Mouse (Mus musculus): ENCODE measurements around the gene Col25a1. TPM values are rescaled to one million over a fixed set of nuclear protein-coding genes. Genes with fewer than 3 reads are reported as not detected.

The Col25a1 gene
- polyA plus RNA-seq (2015; fragmentation: Nextera tagmentation; extraction: Ambion mirVana), result 0.77 and 1.0 TPM in 2 replicates

- H3K36me3 ChIP-seq (ENCODE audit: control insufficient read depth, insufficient read depth), result no peaks in the 10 kb centered on the region
- 67% methylated on average over 8 of the region's 8 CpGs for WGBS (ENCODE audit: insufficient replicate concordance)
- no peaks in the 10 kb centered on the region for H3K4me1 ChIP-seq (ENCODE audit: control insufficient read depth, low read depth, low read length)
- ATAC-seq (ENCODE audit: low read depth), result no peak
- H3K27me3 ChIP-seq (ENCODE audit: control insufficient read depth, insufficient read depth, low read depth, low read length), result no peaks in the 10 kb centered on the region
- H3K27ac ChIP-seq (ENCODE audit: low read length), result no peak within 1 kb of the TSS
- no peaks in the 10 kb centered on the region for H3K9me3 ChIP-seq (replicated peaks; ENCODE audit: control insufficient read depth, low read length)
- H3K9ac ChIP-seq (ENCODE audit: low read depth, low read length), result no peak within 1 kb of the TSS
- H3K4me3 ChIP-seq (ENCODE audit: low read depth, low read length), result no peak within 1 kb of the TSS
- H3K4me2 ChIP-seq (ENCODE audit: low read depth, low read length), result no peak within 1 kb of the TSS
Observed at GRCm38 (mm10) chr3:130131201-130131600, at the start of gene Col25a1. Gene Col25a1 (plus strand): TSS chr3:130131501.

DNA sequence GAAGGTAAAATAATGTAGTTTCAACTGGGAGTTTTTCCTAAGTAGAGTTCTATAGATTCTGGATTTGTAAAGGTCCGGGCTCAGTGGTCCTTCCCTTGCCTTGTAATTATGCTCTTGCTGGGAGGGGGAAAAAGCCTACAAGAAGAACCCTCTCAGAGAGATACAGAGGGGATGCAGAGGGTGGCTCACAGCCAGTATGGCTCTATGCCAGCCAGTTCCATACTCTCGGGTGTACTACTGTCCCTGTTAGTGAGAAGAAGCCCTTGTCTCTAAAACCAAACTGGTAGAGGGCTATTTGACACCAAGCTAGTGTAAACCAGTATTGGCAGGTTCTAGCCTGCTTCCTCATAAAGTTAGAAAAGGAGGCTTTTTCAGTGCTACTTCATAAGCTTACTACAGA is 48.0 kb upstream of the Col25a1 start:
- no peaks in the 10 kb centered on the region for H3K36me3 ChIP-seq (ENCODE audit: control insufficient read depth, insufficient read depth)
- no peak for ATAC-seq (ENCODE audit: low read depth)
- H3K4me1 ChIP-seq (ENCODE audit: control insufficient read depth, low read depth, low read length), result no peaks in the 10 kb centered on the region
- no peak overlapping the region for H3K4me3 ChIP-seq (ENCODE audit: low read depth, low read length)
- H3K9me3 ChIP-seq (replicated peaks; ENCODE audit: control insufficient read depth, low read length), result no peaks in the 10 kb centered on the region
- no peak overlapping the region for H3K4me2 ChIP-seq (ENCODE audit: low read depth, low read length)
- H3K27me3 ChIP-seq (ENCODE audit: control insufficient read depth, insufficient read depth, low read depth, low read length), result no peaks in the 10 kb centered on the region
- no peak overlapping the region for H3K27ac ChIP-seq (ENCODE audit: low read length)
- WGBS (ENCODE audit: insufficient replicate concordance), result 39% methylated on average over 2 of the region's 2 CpGs
- no peak overlapping the region for H3K9ac ChIP-seq (ENCODE audit: low read depth, low read length)

DNA sequence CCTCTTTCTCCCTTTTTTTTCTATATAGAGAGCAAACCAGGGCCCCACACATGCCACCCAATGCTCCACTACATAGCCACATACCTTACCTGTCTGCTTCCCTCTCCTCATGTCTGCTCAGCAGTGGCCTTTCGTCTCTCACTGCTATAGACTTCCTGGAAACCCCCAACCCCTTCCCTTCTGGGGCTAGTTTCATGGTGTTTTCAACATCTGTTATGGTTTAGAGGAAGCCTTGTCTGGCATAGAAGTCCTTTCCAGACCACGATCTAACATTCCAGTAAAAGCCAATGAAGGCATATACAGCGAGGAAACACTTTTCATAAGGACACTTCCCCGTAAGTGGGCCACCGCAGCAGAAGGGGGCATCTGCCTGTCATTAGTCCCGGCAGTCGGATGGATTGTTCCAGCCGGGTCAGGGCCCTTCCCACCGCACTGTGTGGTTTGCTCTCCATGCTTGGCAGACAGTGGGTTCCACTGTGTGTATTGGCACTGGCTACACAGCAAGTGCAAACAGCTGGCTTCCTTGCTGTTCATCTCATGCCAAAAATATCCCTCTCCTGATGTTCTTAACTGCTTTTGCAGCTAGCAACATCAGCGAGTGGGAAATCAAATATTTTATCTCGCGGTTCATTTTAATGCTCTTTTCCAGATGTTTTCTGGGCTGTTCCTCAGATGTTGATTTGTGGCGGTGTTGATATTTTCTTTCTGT is 44.8 kb upstream of the Col25a1 start:
- Histone ChIP-seq H3K36me3 (ENCODE audit: control insufficient read depth, insufficient read depth) (no peaks in the 10 kb centered on the region), H3K27me3 (ENCODE audit: control insufficient read depth, insufficient read depth, low read depth, low read length) (no peaks in the 10 kb centered on the region), H3K9ac (ENCODE audit: low read depth, low read length) (no peak overlapping the region), H3K4me1 (ENCODE audit: control insufficient read depth, low read depth, low read length) (no peaks in the 10 kb centered on the region), H3K4me3 (ENCODE audit: low read depth, low read length) (no peak overlapping the region), H3K27ac (ENCODE audit: low read length) (no peak overlapping the region), H3K9me3 (replicated peaks; ENCODE audit: control insufficient read depth, low read length) (no peaks in the 10 kb centered on the region), H3K4me2 (ENCODE audit: low read depth, low read length) (no peak overlapping the region)
- WGBS (ENCODE audit: insufficient replicate concordance), result 65% methylated on average over 13 of the region's 13 CpGs
- no peak for ATAC-seq (ENCODE audit: low read depth)

- no peak for ATAC-seq (ENCODE audit: low read depth)
- no peaks in the 10 kb centered on the region for H3K4me1 ChIP-seq (ENCODE audit: control insufficient read depth, low read depth, low read length)
- no peak overlapping the region for H3K4me2 ChIP-seq (ENCODE audit: low read depth, low read length)
- H3K9me3 ChIP-seq (replicated peaks; ENCODE audit: control insufficient read depth, low read length), result no peaks in the 10 kb centered on the region
- no peaks in the 10 kb centered on the region for H3K27me3 ChIP-seq (ENCODE audit: control insufficient read depth, insufficient read depth, low read depth, low read length)
- H3K4me3 ChIP-seq (ENCODE audit: low read depth, low read length), result no peak overlapping the region
- H3K9ac ChIP-seq (ENCODE audit: low read depth, low read length), result no peak overlapping the region
- no peak overlapping the region for H3K27ac ChIP-seq (ENCODE audit: low read length)
- no peaks in the 10 kb centered on the region for H3K36me3 ChIP-seq (ENCODE audit: control insufficient read depth, insufficient read depth)
- WGBS (ENCODE audit: insufficient replicate concordance), result 58% methylated on average over 9 of the region's 9 CpGs
Observed at GRCm38 (mm10) chr3:130087466-130087865, 43.8 kb upstream of the Col25a1 start.

- no peak overlapping the region for H3K4me3 ChIP-seq (ENCODE audit: low read depth, low read length)
- no peak overlapping the region for H3K4me2 ChIP-seq (ENCODE audit: low read depth, low read length)
- no peak overlapping the region for H3K27ac ChIP-seq (ENCODE audit: low read length)
- no peaks in the 10 kb centered on the region for H3K27me3 ChIP-seq (ENCODE audit: control insufficient read depth, insufficient read depth, low read depth, low read length)
- H3K9ac ChIP-seq (ENCODE audit: low read depth, low read length), result no peak overlapping the region
- ATAC-seq (ENCODE audit: low read depth), result no peak
- WGBS (ENCODE audit: insufficient replicate concordance), result 68% methylated on average over 9 of the region's 9 CpGs
- H3K36me3 ChIP-seq (ENCODE audit: control insufficient read depth, insufficient read depth), result no peaks in the 10 kb centered on the region
- no peaks in the 10 kb centered on the region for H3K9me3 ChIP-seq (replicated peaks; ENCODE audit: control insufficient read depth, low read length)
- no peaks in the 10 kb centered on the region for H3K4me1 ChIP-seq (ENCODE audit: control insufficient read depth, low read depth, low read length)
Observed at GRCm38 (mm10) chr3:130088654-130089053, 42.6 kb upstream of the Col25a1 start.

GRCm38 (mm10) chr3:130090460-130090859 is 40.8 kb upstream of the Col25a1 start:
- no peak overlapping the region for H3K4me2 ChIP-seq (ENCODE audit: low read depth, low read length)
- no peaks in the 10 kb centered on the region for H3K4me1 ChIP-seq (ENCODE audit: control insufficient read depth, low read depth, low read length)
- H3K36me3 ChIP-seq (ENCODE audit: control insufficient read depth, insufficient read depth), result no peaks in the 10 kb centered on the region
- no peak for ATAC-seq (ENCODE audit: low read depth)
- no peaks in the 10 kb centered on the region for H3K27me3 ChIP-seq (ENCODE audit: control insufficient read depth, insufficient read depth, low read depth, low read length)
- H3K27ac ChIP-seq (ENCODE audit: low read length), result no peak overlapping the region
- no peak overlapping the region for H3K4me3 ChIP-seq (ENCODE audit: low read depth, low read length)
- H3K9me3 ChIP-seq (replicated peaks; ENCODE audit: control insufficient read depth, low read length), result no peaks in the 10 kb centered on the region
- no peak overlapping the region for H3K9ac ChIP-seq (ENCODE audit: low read depth, low read length)
- WGBS (ENCODE audit: insufficient replicate concordance), result 70% methylated on average over 9 of the region's 9 CpGs

GRCm38 (mm10) chr3:130094125-130094704 is 37.1 kb upstream of the Col25a1 start:
- WGBS (ENCODE audit: insufficient replicate concordance), result 59% methylated on average over 5 of the region's 5 CpGs

DNA sequence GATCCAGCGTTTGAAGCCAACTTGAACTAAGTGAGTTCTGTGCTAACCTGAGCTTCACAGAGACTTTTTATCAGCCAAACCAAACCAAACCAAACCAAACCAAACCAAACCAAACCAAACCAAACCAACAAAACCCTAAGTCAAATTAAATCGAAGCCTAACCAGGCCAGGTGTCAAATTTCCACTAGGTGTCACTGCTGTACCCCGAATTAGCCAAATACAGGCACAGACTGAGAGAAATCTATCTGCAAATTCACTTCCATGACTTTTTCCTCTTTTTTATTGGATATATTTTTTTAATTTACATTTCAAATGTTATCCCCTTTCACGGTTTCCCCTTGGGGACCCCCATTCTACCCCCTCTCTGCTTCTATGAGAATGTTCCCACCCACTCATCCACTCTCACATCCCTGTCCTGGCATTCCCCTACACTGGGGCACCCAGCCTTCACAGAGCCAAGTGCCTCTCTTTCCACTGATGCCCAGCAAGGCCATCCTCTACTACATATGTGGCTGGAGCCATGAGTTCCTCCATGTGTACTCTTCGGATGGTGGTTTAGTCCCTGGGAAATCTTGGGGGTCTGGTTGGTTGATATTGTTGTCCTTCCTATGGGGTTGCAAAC is 36.0 kb upstream of the Col25a1 start:
- no peaks in the 10 kb centered on the region for H3K36me3 ChIP-seq (ENCODE audit: control insufficient read depth, insufficient read depth)
- no peak overlapping the region for H3K4me2 ChIP-seq (ENCODE audit: low read depth, low read length)
- ATAC-seq (ENCODE audit: low read depth), result no peak
- no peaks in the 10 kb centered on the region for H3K4me1 ChIP-seq (ENCODE audit: control insufficient read depth, low read depth, low read length)
- WGBS (ENCODE audit: insufficient replicate concordance), result 38% methylated on average over 5 of the region's 5 CpGs
- H3K4me3 ChIP-seq (ENCODE audit: low read depth, low read length), result no peak overlapping the region
- H3K9me3 ChIP-seq (replicated peaks; ENCODE audit: control insufficient read depth, low read length), result no peaks in the 10 kb centered on the region
- H3K27ac ChIP-seq (ENCODE audit: low read length), result no peak overlapping the region
- no peak overlapping the region for H3K9ac ChIP-seq (ENCODE audit: low read depth, low read length)
- H3K27me3 ChIP-seq (ENCODE audit: control insufficient read depth, insufficient read depth, low read depth, low read length), result no peaks in the 10 kb centered on the region

More at GRCm38 (mm10) chr3:130094125-130094704, 37.1 kb upstream of the Col25a1 start:
- H3K36me3 ChIP-seq (ENCODE audit: control insufficient read depth, insufficient read depth), result no peaks in the 10 kb centered on the region
- no peak overlapping the region for H3K4me2 ChIP-seq (ENCODE audit: low read depth, low read length)
- H3K4me1 ChIP-seq (ENCODE audit: control insufficient read depth, low read depth, low read length), result no peaks in the 10 kb centered on the region
- no peak overlapping the region for H3K27ac ChIP-seq (ENCODE audit: low read length)
- no peak for ATAC-seq (ENCODE audit: low read depth)
- no peaks in the 10 kb centered on the region for H3K9me3 ChIP-seq (replicated peaks; ENCODE audit: control insufficient read depth, low read length)
- H3K27me3 ChIP-seq (ENCODE audit: control insufficient read depth, insufficient read depth, low read depth, low read length), result no peaks in the 10 kb centered on the region
- H3K4me3 ChIP-seq (ENCODE audit: low read depth, low read length), result no peak overlapping the region
- H3K9ac ChIP-seq (ENCODE audit: low read depth, low read length), result no peak overlapping the region

DNA sequence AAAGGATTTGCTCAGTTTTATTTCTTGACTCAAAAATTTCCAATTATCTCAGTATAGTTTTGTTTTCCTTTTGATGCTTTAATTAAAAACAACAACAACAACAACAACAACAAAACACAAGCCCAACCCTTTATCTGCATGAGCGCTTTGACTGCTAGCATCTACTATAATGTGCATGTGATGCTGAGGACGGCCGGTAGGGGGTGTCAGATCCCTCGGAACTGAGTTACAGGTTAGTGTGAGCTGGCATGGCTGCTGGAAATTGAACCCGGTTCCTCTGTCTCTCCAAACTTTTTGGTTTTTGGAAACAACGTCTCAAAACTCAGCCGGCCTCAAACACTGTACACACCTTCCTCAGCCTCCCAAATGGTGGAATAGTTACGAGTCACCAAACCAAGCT is 27.8 kb upstream of the Col25a1 start:
- Histone ChIP-seq H3K27me3 (ENCODE audit: control insufficient read depth, insufficient read depth, low read depth, low read length) (no peaks in the 10 kb centered on the region), H3K4me1 (ENCODE audit: control insufficient read depth, low read depth, low read length) (no peaks in the 10 kb centered on the region), H3K4me2 (ENCODE audit: low read depth, low read length) (no peak overlapping the region), H3K27ac (ENCODE audit: low read length) (no peak overlapping the region), H3K9ac (ENCODE audit: low read depth, low read length) (no peak overlapping the region), H3K9me3 (replicated peaks; ENCODE audit: control insufficient read depth, low read length) (no peaks in the 10 kb centered on the region), H3K4me3 (ENCODE audit: low read depth, low read length) (no peak overlapping the region), H3K36me3 (ENCODE audit: control insufficient read depth, insufficient read depth) (no peaks in the 10 kb centered on the region)
- no peak for ATAC-seq (ENCODE audit: low read depth)
- whole genome bisulfite sequencing (ENCODE audit: insufficient replicate concordance), result 53% methylated on average over 8 of the region's 8 CpGs
